Mouse (Mus musculus) layer of hippocampus, adult 9-11 months (tissue): ENCODE data around the gene Nisch.

ENCODE experiments used
- DNase-seq: peaks from one replicate; pipeline ENCODE4 v3.0.0; 2022

Nisch gene

DNA sequence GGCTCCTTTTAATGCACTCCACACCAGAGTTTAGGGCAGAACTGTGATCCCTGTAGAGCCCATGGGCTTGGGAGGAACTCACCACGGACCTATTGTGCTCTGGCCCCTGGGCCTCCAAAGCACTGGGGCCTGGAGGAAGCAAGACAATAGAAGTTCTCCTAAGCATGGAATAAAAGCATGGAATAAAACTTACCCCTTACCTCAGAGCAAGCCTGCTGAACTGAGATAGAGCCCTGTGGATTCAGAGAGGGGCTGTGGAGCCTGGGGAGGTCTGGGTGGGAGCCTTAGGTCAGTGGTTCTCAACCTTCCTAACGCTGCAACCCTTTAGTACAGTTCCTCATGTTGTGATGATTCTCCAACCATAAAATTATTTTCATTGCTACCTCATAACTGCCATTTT, at the start of gene Nisch:
Gene Nisch, minus strand, starts transcription at position 101 of the 400 bp plus-strand sequence.
- no peak for DNase-seq

DNA sequence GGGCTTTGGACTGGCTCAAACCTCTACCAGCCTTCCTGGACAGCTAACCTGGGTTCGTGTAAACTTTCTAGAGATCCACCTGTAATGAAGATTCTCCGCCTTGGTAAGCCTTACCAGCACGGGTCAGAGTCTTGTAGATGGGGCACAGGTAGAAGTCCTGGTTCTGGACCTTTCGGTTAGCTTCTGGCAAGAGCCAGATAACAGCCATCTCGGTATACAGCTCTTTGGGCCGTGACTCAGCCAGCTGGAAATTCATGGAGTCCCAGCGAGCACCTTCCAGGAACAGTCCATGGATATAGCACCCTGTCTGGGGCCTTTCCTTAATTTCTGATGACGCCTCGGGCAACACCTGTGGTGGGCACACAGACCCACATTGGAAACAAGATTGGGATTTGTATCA, 44.2 kb upstream of the Nisch start:
- DNase-seq = no peak

DNA sequence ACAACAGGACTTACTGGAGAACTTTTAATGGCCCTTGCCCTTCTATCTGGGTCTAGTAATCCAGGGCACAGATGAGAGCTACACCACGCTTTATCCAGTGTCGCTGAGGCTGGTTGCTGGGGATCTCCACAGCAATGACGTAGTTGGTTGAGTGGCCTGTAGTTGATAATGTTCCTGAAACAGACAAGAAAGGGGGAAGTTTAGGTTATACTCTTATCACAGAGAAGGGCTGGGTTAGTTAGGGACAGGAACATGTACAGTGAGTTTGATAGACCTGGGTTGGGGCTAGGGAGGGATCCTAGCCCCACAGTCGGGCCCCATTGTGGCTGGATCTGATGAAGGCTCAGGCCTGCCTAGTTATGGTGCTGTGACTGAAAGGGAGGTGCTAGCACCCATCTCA, 43.6 kb upstream of the Nisch start:
- DNase-seq = no peak

DNA sequence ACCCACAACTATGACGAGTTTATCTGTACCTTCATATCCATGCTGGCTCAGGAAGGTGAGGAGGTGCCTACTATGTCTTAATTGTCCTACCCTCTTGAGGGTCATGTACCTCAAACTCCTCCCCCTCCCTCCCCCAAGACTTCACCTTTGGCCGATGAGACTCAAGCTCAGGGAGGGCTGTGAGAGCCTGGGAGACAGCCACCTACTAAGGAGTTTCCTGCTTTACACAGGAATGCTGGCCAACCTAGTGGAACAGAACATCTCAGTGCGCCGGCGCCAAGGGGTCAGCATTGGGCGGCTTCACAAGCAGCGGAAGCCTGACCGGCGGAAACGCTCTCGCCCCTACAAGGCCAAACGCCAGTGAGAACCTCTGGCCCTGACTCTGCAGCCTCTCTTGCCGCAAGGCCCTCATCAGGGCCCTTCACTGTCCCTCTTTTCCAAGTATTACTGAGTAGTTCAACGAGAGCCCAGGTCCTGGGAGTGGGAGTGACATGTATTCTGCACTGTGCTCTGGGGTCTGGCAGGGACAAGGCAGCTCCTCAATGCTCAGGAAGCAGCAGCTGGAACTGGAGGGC, 41.8 kb upstream of the Nisch start:
- no peak for DNase-seq

DNA sequence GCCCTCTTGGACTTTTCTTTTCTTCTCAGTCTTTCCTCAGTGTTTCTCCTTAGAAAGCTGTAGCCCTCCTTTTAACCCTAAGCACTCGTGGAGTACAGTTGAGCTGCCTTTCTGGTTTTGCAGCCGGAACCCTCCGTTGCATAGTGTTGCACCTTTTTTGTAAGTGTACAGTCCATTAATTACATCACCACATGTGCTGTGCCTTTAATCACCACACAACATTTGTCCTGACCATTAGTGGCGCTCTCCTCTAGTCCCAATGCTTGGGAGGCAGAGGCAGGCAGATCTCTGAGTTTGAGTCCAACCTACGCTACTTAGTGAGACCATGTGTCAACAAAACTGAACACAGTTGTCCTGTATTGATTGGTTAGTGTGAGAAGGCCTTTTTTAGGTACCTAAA, 35.3 kb upstream of the Nisch start:
- no peak for DNase-seq

DNA sequence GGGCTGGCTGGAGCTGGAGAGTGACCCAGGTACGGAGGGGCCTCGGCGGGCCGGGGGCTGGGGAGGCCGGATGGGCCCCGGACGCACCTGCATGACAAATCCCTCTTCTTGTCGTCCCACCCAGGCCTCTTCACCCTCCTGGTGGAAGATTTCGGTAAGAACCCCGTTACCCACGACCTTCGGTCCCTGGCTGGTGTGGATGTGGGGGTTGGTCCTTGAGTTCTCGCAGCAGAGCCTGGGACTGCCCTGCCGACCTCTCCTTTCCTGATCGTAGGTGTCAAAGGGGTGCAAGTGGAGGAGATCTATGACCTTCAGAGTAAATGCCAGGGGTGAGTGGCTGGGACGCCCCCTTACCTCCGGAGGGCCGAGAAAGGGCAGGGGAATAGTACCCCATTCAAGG, 34.9 kb upstream of the Nisch start:
- no peak for DNase-seq

DNA sequence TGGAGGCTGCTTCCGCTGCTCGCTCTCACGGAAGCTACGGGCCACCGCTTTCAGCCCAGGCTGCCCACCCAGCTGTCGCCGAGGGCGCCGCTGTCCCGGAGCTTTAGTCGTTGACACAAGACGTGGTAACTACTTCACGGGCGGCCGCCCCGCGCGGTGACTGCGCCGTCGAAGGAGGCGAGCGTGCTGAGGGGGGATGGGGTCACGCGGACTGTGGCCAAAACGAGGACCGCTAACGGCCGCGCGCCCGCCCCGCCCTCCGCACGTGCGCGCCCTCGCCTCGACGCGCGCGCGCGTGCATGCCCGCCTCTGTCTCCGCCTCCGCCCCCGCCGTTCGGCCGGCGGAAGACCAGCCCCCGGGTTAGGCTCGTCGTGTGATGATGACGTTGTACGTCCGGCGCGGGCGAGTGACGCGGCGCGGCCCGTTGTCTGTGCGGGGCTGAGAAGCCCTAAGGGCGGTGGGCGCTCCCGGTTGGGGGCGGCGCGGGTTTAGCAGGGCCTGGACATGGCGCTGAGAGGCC, 34.4 kb upstream of the Nisch start, which contains the start of the genes Phf7 and Bap1:
Gene Phf7, minus strand, starts transcription at position 234 of the 521 bp plus-strand sequence.
Gene Bap1, plus strand, starts transcription at position 367 of the 521 bp plus-strand sequence.
- peak; percentile 95 for DNase-seq

DNA sequence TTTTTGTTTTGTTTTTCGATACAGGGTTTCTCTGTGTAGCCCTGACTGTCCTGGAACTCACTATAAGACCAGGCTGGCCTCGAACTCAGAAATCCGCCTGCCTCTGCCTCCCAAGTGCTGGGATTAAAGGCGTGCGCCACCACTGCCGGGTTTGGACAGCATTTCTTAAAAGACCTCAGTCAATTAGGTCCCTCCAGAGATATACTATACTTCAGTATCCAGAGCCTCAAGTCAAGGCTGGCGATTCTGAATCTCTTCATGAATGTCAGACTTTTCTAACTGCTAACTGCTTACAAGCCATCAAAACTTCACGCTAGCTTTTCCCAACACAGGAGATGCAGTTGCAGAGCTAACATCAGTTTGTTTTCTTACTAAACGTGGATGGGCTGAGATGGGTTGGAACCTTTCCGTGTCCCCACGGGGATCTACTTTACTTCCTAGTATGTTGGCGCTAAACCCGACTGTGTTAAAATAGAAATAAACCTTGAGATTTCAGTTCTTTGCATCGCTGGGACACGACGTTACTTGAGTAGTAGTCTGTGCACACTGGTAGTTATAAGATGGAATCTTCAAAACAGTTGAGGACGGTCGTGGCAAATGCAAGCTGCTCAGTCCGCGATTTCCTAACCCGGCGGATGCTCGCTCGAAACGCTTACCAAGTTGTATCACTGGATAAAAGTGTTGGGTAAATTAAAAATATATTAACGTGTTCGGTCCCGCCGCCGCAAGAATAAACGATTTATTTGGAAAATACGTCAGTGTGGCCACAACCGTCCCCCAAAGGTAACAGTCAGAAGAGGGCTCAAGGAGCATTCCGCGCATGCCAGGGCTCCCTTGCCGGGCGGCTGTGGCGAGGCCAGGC, 33.7 kb upstream of the Nisch start:
- no peak for DNase-seq

DNA sequence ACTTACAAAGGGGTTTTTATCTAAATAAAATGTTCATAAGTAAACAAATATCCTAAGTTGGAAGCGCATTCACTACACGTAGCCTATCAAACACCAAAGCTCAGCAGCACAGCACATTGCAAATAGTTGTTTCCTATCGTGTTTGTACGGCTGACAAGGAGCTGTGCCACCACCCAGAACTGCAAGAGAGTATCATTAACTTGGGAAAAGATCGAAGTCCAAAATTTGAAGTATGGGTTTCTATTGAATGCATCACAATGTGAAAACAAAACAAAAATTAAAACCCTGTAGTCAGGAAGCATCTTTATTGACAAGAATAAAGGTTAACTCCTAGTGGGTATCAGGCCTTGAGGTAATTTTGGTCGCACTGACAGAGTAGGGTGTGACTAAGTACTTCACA, 31.6 kb upstream of the Nisch start:
- DNase-seq = no peak

DNA sequence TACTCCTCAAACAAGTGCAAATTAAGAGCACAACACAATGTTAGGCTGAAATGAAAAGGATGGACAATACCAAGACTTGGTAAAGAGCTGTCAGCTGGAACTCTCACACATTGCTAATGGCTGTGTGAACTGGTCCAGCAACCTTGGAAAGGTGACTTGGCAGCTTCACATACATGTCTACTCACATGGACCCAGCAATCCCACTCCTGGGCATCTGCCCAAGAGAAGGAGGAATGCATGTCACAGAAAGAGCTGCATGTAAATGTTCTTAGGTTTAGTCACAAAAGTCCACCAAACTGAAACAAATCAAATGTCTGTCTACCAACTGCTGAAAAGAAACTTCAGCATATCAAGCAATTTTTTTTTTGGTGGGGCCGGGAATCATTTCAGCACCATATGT, 29.2 kb upstream of the Nisch start:
- no peak for DNase-seq

DNA sequence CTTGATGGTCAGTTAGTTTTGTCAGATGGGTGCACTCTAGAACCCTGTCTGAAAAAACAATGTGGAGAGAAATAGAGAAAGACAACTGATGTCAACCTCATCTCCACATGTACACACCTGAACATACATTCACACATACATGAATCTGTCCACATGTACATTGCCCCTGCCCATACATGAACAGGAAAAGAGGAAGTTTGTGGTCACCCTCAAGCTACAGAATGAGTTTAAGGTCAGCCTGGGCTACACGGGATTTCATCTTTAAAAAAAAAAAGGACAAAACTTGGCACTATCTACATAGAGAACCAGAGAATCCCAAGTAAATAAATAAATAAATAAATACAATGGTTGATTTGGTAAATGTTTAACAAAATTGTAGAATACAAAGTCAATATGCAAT, 28.0 kb upstream of the Nisch start:
- DNase-seq = no peak

DNA sequence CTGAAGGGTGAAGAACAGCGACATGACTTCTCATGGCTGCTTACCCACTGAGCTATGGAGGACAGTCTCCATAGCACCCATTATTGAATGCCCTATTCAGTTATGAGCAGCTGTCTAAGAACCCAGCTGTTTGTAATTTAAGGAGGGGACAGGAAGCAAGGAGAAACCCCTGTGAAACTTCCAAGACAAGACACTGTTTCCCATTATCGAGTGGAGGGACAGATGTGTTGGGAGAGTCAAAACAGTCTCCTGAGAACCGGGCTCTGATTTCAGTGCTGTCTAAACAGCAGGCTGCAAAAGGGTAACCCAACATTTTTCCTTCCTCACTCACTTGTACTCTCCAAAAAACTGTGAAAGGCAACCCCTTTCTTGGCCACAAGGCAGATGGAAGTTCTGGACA, 23.8 kb upstream of the Nisch start:
- no peak for DNase-seq

DNA sequence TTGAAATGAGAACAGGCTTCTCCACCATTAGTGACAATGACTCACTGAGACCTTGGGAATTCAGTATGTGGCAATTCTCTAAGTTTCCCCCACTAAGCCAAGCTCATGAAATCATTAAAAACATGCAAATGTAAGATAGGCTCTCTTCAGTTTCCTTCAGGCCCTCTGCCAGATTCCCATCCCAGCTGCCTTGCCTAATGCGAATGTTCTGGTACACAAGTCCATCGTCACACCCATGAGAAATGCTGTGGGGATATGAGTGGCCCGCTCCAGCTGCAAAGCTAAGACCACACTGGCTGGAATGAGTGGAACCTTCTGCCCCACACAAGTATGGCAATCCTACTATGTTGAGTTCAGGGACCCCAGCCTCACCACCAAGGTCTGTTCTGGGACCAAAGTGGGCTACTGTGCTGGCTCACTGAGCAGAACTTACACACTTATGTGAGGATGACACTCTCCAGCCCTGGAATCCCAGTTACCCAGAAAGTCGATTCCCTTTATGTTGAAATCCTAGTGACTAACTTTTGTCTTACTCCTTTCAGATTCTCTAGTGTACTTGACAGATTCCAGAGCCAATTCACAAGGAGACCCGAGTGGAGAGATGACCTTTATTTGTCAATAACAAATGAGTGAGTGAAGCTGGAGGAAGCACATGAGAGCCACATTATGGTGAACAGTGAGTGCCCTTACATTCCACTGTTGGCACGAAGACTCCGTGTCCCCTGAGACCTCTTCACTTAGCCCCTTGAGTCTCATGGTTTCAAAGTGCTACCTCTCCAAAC, 20.5 kb upstream of the Nisch start:
- DNase-seq = peak; percentile 42

DNA sequence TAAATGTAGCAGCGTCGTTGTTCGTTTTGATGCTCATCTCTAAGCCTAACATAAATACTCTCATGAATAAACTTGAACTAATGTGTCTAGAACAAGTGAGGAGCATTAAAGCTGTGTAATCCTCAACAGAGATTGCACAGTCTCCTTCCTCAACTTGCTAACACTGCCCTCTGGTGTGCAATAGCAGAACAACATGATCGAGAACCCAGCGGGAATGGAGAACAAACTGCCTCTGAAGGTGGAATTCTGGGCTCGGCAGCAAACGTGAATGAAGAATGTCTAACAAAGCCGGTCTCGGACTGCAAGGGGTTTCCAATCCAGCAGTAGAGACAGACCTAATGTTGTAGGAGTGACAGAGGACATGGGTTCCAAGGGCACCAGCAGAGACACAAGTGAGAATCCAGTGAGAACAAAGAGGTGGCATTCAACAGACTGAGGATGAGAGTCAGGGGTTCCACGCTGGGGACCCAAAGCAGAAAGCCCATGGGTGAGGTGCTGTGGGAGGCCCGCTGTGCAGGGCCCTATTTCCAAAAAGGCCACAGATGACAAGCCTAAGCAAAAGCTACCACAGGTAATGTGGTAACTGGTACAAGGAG, 17.3 kb upstream of the Nisch start:
- peak; percentile 65 for DNase-seq

DNA sequence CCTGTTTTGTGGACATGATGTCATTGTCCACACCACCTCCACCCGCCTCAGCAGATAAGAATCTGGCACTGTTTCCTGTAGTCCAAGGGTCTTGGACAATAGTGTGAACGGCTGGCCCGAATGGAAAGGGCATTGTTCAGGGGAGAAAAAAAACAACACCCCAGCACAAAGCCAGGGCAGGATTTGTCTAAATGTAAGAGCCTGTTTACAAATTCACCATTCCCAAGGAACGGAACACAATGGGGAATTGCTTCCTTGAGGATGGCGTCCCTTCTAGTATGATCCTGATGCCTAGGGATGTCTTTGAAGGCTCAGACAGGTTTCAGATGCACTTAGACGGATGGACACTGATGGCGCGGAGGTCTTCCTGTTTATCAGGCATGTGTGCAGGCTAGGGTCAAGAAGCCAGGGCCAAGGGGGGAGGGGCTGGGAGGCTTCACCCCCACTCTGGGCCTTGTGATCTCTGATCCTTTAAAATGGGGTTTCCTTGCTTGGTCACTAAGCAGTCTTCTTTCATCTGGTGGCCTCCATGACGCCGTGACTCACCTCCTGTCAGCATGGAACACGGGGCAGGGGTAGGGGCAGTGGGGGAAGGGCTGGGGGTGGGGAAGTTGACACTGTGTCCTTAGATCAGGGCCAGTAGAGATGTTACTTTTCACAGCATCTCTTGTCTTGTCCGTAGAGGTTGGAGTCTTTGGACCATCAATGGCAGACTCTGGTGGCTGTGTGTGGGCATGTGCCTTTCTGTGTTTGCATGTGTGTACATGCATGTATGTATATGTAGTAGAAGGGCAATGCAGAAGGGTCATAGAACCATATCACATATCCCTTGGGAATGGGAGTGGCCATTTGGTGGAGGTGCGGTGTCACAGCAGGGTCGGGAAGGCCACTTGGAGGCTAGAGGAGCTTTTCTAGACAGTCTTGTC, 16.6 kb upstream of the Nisch start:
- no peak for DNase-seq

DNA sequence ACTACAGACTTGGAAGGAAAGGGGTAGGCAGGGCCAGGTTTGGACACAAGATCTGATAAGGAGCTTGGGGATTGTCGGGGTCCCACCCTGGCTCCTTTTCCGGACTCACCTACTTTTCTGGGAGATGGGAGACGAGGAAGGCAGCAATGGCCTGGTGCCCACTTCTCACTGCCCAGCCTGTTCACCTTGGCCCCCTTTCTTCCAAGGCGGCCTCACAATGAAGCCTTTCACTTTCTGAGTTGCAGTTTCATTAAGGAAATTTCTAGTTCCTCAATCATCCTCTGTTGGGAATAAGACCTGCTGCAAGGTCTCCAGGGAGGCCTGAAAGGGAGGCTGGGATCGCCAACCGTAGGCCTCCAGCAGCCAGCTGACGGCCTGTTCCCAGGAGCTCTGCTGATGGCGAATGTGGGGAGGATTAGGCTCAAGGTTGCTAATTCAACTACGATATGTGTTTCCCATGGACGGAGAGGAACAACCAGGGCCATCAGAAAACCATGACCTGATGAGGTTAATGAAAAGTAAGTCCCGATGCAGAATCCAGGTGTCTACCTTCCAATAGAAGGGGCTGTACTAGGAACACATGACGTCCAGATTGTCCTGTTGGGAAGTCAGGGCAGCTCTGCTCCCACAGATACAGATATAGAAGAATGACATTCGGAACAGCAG, 15.8 kb upstream of the Nisch start:
- DNase-seq = no peak

DNA sequence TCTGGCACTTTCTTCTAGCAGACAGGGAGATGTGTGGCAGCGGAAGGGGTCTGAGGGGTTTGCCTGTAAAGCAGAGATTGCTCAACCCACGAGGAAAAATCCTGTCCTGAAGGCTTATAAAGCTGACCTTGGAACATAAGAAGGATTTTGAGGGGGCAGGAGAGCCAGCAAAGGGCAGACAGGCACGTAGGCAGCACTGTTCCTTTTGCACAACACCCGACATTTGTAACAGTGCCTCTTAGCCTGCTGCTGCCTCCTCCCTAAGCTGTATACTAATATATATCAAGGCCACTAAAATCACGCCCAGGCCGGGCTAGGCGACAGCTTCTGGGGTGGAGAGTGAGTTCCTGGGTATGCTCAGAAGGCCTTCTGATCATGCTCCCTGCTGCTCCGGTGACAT, 13.7 kb upstream of the Nisch start:
- no peak for DNase-seq

DNA sequence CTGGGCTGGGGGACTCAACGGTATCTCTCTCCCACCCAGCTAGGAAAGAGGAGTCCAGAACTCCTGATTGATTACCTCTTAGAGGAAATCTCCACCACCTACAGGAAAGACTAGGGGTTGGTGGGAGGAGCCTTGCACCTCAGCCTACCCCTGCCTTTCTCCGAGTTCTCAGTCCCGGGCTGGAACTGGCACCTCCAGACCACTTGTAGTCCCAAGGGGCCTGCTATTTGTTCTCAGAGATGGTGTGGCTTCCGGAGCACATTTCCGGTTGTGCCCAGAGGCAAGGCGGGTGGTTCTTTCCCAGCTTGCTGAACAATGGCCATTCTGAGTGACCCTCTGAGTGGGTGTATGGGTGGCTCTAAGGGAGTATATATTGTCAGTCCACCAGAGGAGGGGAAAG, 11.5 kb upstream of the Nisch start:
- no peak for DNase-seq

DNA sequence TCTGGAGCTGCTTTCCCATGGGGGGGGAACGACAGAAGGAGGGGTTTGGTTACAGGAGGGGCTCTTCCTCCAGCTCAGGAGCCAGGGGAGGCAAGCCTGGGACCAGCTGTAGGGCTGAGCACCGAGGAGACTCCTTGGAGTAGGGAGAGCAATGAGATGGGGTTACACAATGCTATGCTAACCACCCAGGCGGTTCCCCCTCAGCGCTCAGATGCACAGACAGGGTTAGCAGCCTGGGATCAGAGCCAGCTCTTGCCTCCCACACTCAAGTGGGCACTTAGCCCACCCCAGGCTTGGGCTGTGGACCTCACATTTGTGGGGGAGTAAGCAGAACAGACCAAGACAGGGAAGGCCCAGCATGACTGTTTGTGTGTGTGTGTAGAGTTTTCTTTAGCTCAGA, 10.2 kb upstream of the Nisch start:
- peak; percentile 79 for DNase-seq

DNA sequence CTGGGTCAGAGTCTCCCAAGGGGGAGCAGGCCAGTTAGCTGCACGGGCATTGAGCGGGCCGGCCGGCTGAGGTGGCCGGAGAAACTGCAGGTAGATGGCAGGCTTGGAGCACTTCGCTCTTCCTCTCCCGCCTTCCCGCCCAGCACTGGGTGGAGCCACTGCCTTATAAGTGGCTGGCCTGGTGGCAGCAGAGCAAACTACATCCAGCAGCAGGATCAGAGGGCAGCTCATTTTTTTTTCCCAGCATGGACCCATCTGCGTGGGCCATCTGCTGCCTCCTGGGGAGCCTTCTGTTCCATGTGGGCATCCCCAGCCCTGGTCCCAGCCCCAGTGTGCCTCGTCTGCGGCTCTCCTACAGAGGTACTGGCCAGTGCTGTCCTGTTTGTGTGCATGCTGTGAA, 920 bp upstream of the Nisch start, which contains the start of gene Sema3g:
Gene Sema3g, plus strand, starts transcription at position 195 of the 400 bp plus-strand sequence.
- DNase-seq = peak; percentile 25
